Mouse (Mus musculus) testis, adult 2 months (tissue): ENCODE measurements around the gene Gfy.

ENCODE experiments used
- CTCF ChIP-seq: fragments of 200-500 bp; IDR thresholded peaks from 2 replicates; pipeline ENCODE4 v1.5.1; 2012; ENCODE audit warnings: low read depth, mild to moderate bottlenecking, inconsistent platforms, low read length, moderate library complexity; ENCODE audit not compliant: control insufficient read depth, insufficient read depth, insufficient replicate concordance
- POLR2A ChIP-seq: fragments of 200-500 bp; IDR thresholded peaks from 2 replicates; pipeline ENCODE4 v1.6.1; 2012; ENCODE audit warnings: low read depth, mild to moderate bottlenecking, inconsistent platforms, low read length, moderate library complexity; ENCODE audit not compliant: control insufficient read depth

- TF ChIP-seq CTCF (no peak), POLR2A (no peak)
Observed at GRCm38 (mm10) chr7:45158991-45159390, 20.4 kb downstream of the Gfy start.
